Comparison of ENCODE assay signal across 10 mouse cellular contexts in the genomic region with DNA sequence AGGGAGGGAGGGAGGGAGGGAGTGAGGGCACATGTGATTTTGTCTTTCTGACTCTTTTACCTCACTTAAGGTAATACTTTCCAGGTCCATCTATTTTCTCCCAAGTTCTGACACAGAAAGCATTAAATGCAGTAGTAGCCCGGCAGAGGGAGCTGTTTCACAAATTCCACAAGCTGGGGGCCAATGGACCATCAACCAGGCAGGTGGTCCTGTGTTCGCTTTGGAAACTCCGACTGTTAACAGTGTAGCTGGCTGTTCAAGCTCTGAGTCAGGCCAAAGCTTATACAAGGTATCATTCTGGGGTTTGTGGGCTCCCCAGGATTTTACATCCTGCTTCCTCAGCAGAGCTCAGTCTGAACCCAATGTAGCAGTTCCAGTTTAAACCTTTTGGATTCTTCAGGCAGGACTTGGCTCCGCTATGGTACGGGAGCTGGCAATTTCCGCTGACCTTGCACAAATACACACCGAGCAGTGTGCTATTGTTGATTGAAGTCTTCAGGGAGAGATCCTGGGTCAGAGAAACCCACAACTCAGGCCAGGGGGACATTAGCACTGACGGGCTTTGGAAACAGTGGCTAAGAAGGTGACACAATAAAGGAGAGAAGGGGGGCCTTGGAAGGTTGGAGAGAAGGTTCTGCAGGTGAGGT.
DNase-seq lines count a peak whose midpoint lies in the region; ATAC-seq and TF ChIP-seq lines count a peak whose summit lies in the region.
"Had no signal": no experiment of that assay in that cellular context is flagged by ENCODE, and none has a peak within 500 bp of the region (broad histone marks: within the 10 kb centered on the region; RNA-seq: fewer than 3 reads in every experiment).

No protein-coding gene starts in this region.

- ATAC-seq in intestine, postnatal 0 days, result no peak
- no peak; the same call in 1 of the 2 replicates for ATAC-seq in intestine, embryonic 15.5 days
- no peak for ATAC-seq in limb, embryonic 12.5 days (ENCODE audit: insufficient number of reproducible peaks, insufficient read depth, low FRiP score, low TSS enrichment, low read depth)

- no peak overlapping the region for H3K4me2 ChIP-seq in intestine, postnatal 0 days (replicated peaks; ENCODE audit: low read depth)
- H3K4me2 ChIP-seq in intestine, embryonic 15.5 days (replicated peaks), result no peak overlapping the region
- H3K4me2 ChIP-seq in limb, embryonic 12.5 days, result no peak overlapping the region
- H3K4me2 ChIP-seq: embryonic facial prominence, embryonic 12.5 days; liver, embryonic 15.5 days had no signal

- intact Hi-C loops in heart, postnatal 10 days (cut with DNase I), result loop anchor here (1.0 to 10.0 kb wide), 2 partner anchors 148 to 362 kb away; no protein-coding TSS in a partner anchor

- peak; percentile 55 for DNase-seq in Muller cell, postnatal 12 days (ENCODE audit: inconsistent ontology term)
- peak; percentile 87 for DNase-seq in embryo, embryonic 10 days (ENCODE audit: low spot score)
- peak; percentile 55 to 75 for DNase-seq in heart, postnatal 10 days
- DNase-seq in right cerebral cortex, adult 18-20 months, result peak; percentile 32
- DNase-seq in urinary bladder, postnatal 10 days (ENCODE audit: low spot score), result no peak

- H3K27ac ChIP-seq in intestine, postnatal 0 days (ENCODE audit: low read depth, low read length), result no peak overlapping the region
- H3K27ac ChIP-seq in intestine, embryonic 15.5 days, result no peak overlapping the region
- H3K27ac ChIP-seq in limb, embryonic 12.5 days, result 0 out of 2 replicates have a peak overlapping the region, but pooled peaks have one; percentile 8
- H3K27ac ChIP-seq: embryonic facial prominence, embryonic 12.5 days; liver, embryonic 15.5 days had no signal

- no peaks in the 10 kb centered on the region for H3K4me1 ChIP-seq in intestine, postnatal 0 days (replicated peaks; ENCODE audit: control insufficient read depth, insufficient read depth, low read length)
- H3K4me1 ChIP-seq in intestine, embryonic 15.5 days (replicated peaks), result peaks cover 21% of the 10 kb centered on the region
- H3K4me1 ChIP-seq in limb, embryonic 12.5 days (replicated peaks), result peaks cover 29% of the 10 kb centered on the region

- H3K4me3 ChIP-seq in intestine, postnatal 0 days (ENCODE audit: low read depth, low read length), result no peak overlapping the region
- H3K4me3 ChIP-seq in intestine, embryonic 15.5 days (replicated peaks), result no peak overlapping the region
- H3K4me3 ChIP-seq in limb, embryonic 12.5 days (replicated peaks), result no peak overlapping the region
- H3K4me3 ChIP-seq: embryonic facial prominence, embryonic 12.5 days; liver, embryonic 15.5 days had no signal

- 46% methylated on average over 8 of the region's 8 CpGs for WGBS in intestine, postnatal 0 days
- 44% methylated on average over 8 of the region's 8 CpGs for WGBS in intestine, embryonic 15.5 days
- 46% methylated on average over 8 of the region's 8 CpGs for WGBS in limb, embryonic 12.5 days

- H3K9ac ChIP-seq in intestine, postnatal 0 days (ENCODE audit: low read depth, low read length), result no peak overlapping the region
- H3K9ac ChIP-seq in intestine, embryonic 15.5 days, result no peak overlapping the region
- no peak overlapping the region for H3K9ac ChIP-seq in limb, embryonic 12.5 days (replicated peaks)
- H3K9ac ChIP-seq: embryonic facial prominence, embryonic 12.5 days; liver, embryonic 15.5 days had no signal

- H3K36me3 ChIP-seq in intestine, postnatal 0 days (ENCODE audit: control insufficient read depth, insufficient read depth), result no peaks in the 10 kb centered on the region
- no peaks in the 10 kb centered on the region for H3K36me3 ChIP-seq in intestine, embryonic 15.5 days
- H3K36me3 ChIP-seq in limb, embryonic 12.5 days, result no peaks in the 10 kb centered on the region
- H3K36me3 ChIP-seq: embryonic facial prominence, embryonic 12.5 days; liver, embryonic 15.5 days had no signal

- H3K27me3 ChIP-seq in intestine, postnatal 0 days (replicated peaks; ENCODE audit: control insufficient read depth, insufficient read depth, low read length), result no peaks in the 10 kb centered on the region
- H3K27me3 ChIP-seq in intestine, embryonic 15.5 days (replicated peaks), result no peaks in the 10 kb centered on the region; the same call in 1 of the 2 replicates
- no peaks in the 10 kb centered on the region for H3K27me3 ChIP-seq in limb, embryonic 12.5 days
- H3K27me3 ChIP-seq: embryonic facial prominence, embryonic 12.5 days; liver, embryonic 15.5 days had no signal

- TF ChIP-seq CTCF in intestine, postnatal 0 days (IDR thresholded peaks at IDR 0.05; ENCODE audit: low read depth), result peak; percentile 80

- no peaks in the 10 kb centered on the region for H3K9me3 ChIP-seq in intestine, postnatal 0 days (ENCODE audit: control insufficient read depth)
- H3K9me3 ChIP-seq in intestine, embryonic 15.5 days, result no peaks in the 10 kb centered on the region
- H3K9me3 ChIP-seq in limb, embryonic 12.5 days, result no peaks in the 10 kb centered on the region
- H3K9me3 ChIP-seq: embryonic facial prominence, embryonic 12.5 days; liver, embryonic 15.5 days had no signal
